Mouse (Mus musculus) CH12.LX (cell line): ENCODE results near the gene Dync1i1.

ENCODE experiments used
- CTCF ChIP-seq, 2 experiments: IDR thresholded peaks in 1 of 2; conservative IDR thresholded peaks in 1 of 2; 2 replicates each; pipeline ENCODE4 v1.5.1; 2011 to 2012; ENCODE audit warnings: low read depth in 2 of 2, low read length in 2 of 2, improper control_type of control experiment in 1 of 2, inconsistent platforms in 1 of 2, mild to moderate bottlenecking in 1 of 2, moderate library complexity in 1 of 2
- EP300 ChIP-seq: IDR thresholded peaks from 2 replicates; pipeline ENCODE4 v1.6.1; 2011; ENCODE audit warnings: low read length, improper control_type of control experiment
- ETS1 ChIP-seq: conservative IDR thresholded peaks from 2 replicates; pipeline ENCODE4 v1.6.1; 2012; ENCODE audit warnings: low read depth, mild to moderate bottlenecking, inconsistent platforms, low read length, improper control_type of control experiment, moderate library complexity
- HCFC1 ChIP-seq: IDR thresholded peaks from 2 replicates; pipeline ENCODE4 v1.6.1; 2012; ENCODE audit warnings: low read depth, mild to moderate bottlenecking, inconsistent platforms, low read length, improper control_type of control experiment
- JUND ChIP-seq: conservative IDR thresholded peaks from 2 replicates; pipeline ENCODE4 v1.6.1; 2011; ENCODE audit warnings: low read depth, low read length, improper control_type of control experiment
- MAFK ChIP-seq: IDR thresholded peaks from 2 replicates; pipeline ENCODE4 v1.6.1; 2011; ENCODE audit warnings: low read length, improper control_type of control experiment; ENCODE audit not compliant: insufficient replicate concordance
- MAX ChIP-seq: IDR thresholded peaks from 2 replicates; pipeline ENCODE4 v1.6.1; 2011; ENCODE audit warnings: low read length, improper control_type of control experiment
- NRF1 ChIP-seq: IDR thresholded peaks from 2 replicates; pipeline ENCODE4 v1.6.1; 2014; ENCODE audit warnings: low read depth, mild to moderate bottlenecking, inconsistent platforms, low read length, improper control_type of control experiment, moderate library complexity
- POLR2A ChIP-seq: IDR thresholded peaks from 2 replicates; pipeline ENCODE4 v1.6.1; 2011; ENCODE audit warnings: low read depth, mild to moderate bottlenecking, improper control_type of control experiment, low read length
- RAD21 ChIP-seq: IDR thresholded peaks from 2 replicates; pipeline ENCODE4 v1.6.1; 2011; ENCODE audit warnings: low read depth, mild to moderate bottlenecking, low read length, improper control_type of control experiment, moderate library complexity
- RCOR1 ChIP-seq: conservative IDR thresholded peaks from 2 replicates; pipeline ENCODE4 v1.6.1; 2012; ENCODE audit warnings: low read depth, mild to moderate bottlenecking, inconsistent platforms, low read length, improper control_type of control experiment
- SIN3A ChIP-seq: IDR thresholded peaks from 2 replicates; pipeline ENCODE4 v1.6.1; 2012; ENCODE audit warnings: low read length, improper control_type of control experiment, inconsistent platforms
- USF1 ChIP-seq: IDR thresholded peaks from 2 replicates; pipeline ENCODE4 v1.6.1; 2014; ENCODE audit warnings: low read depth, mild to moderate bottlenecking, inconsistent platforms, low read length, improper control_type of control experiment
- USF2 ChIP-seq: conservative IDR thresholded peaks from 2 replicates; pipeline ENCODE4 v1.6.1; 2011; ENCODE audit warnings: low read depth, low read length, improper control_type of control experiment

- TF ChIP-seq CTCF (conservative IDR thresholded peaks at IDR 0.05 in 1 of 2, IDR thresholded peaks at IDR 0.05 in 1 of 2; ENCODE audit: low read depth in 2 of 2, low read length in 2 of 2) (no peak), RAD21 (no peak), NRF1 (no peak), EP300 (no peak), MAFK (no peak), SIN3A (no peak), MAX (no peak), RCOR1 (no peak), USF2 (no peak), POLR2A (no peak), USF1 (no peak), JUND (no peak), HCFC1 (no peak), ETS1 (no peak)
Measured at GRCm38 (mm10) chr6:5832838-5833237, 107.4 kb downstream of the Dync1i1 start.
